Mouse (Mus musculus) stomach, embryonic 15.5 days (tissue): Measurements from ENCODE around the gene Rab17. TPM values are rescaled to one million over a fixed set of nuclear protein-coding genes. Genes with fewer than 3 reads are reported as not detected.

Experiments used
- ATAC-seq: fragments of 200-750 bp; cut with Nextera tagmentation; 2 replicates; pipeline ENCODE4 v1.8.0; 2017; ENCODE audit warnings: low read depth, moderate number of reproducible peaks, moderate TSS enrichment; ENCODE audit not compliant: insufficient read depth, low FRiP score
- H3K27ac ChIP-seq: fragments of 300-500 bp; sonication (generic); 2 replicates; pipeline ENCODE4 v1.5.1; 2015; ENCODE audit warnings: mild to moderate bottlenecking, inconsistent platforms
- H3K27me3 ChIP-seq: fragments of 300-500 bp; sonication (generic); replicated peaks from 2 replicates; pipeline ENCODE4 v1.6.1; 2015; ENCODE audit warnings: inconsistent platforms
- H3K36me3 ChIP-seq: fragments of 300-500 bp; sonication (generic); 2 replicates; pipeline ENCODE4 v1.6.1; 2015; ENCODE audit warnings: inconsistent platforms
- H3K4me1 ChIP-seq: fragments of 300-500 bp; sonication (generic); 2 replicates; pipeline ENCODE4 v1.6.1; 2015; ENCODE audit warnings: inconsistent platforms
- H3K4me2 ChIP-seq: fragments of 300-500 bp; sonication (generic); 2 replicates; pipeline ENCODE4 v1.6.1; 2015; ENCODE audit warnings: mild to moderate bottlenecking, inconsistent platforms
- H3K4me3 ChIP-seq: fragments of 300-500 bp; sonication (generic); replicated peaks from 2 replicates; pipeline ENCODE4 v1.5.1; 2015; ENCODE audit warnings: inconsistent platforms
- H3K9ac ChIP-seq: fragments of 300-500 bp; sonication (generic); 2 replicates; pipeline ENCODE4 v1.6.1; 2015; ENCODE audit warnings: inconsistent platforms
- H3K9me3 ChIP-seq: fragments of 300-500 bp; sonication (generic); 2 replicates; pipeline ENCODE4 v1.6.1; 2016; ENCODE audit warnings: inconsistent platforms
- WGBS: fragments of 180-500 bp; shearing (Covaris S2); methylation state at CpG from one replicate; pipeline ENCODE4 v1.1.7; 2015; 5-methylcytosine and 5-hydroxymethylcytosine counted together
- polyA plus RNA-seq: library from polyadenylated mRNA; unstranded; fragments of >200 nt; fragmentation: Nextera tagmentation; extraction: Ambion mirVana; gene quantifications from 2 replicates; pipeline ENCODE4 v1.2.1, GENCODE M21; 2015

Gene Rab17
- 9.5 and 14.2 TPM in 2 replicates for polyA plus RNA-seq

DNA sequence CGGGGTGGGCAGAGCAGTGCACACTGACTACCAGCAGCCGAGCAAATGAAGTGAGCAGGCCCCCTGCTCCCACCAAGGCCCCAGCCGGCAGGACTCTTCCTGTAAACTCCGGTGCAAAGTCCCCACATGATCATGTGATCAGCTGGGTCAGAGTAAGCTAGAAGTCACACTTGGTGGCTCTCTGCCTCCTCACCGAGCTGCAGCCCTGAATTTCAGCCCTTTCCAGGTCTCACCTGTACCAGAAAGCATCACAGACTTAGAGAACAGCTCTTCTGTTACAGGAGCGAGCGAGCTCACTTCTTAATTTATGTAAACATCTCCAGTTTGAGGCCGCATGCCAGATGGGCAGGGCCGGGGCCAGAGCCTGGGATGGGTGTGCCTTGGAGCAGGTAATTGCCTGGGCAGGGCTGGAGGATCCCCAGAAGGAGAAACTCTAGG lies at the start of gene Rab17:
Rab17 (minus strand) TSS at position 315 of the 438 bp plus-strand sequence.
- 14% methylated on average over 9 of the region's 9 CpGs for WGBS
- peak within 1 kb of the TSS; percentile 11; the same call in 1 of the 2 replicates for H3K4me3 ChIP-seq

DNA sequence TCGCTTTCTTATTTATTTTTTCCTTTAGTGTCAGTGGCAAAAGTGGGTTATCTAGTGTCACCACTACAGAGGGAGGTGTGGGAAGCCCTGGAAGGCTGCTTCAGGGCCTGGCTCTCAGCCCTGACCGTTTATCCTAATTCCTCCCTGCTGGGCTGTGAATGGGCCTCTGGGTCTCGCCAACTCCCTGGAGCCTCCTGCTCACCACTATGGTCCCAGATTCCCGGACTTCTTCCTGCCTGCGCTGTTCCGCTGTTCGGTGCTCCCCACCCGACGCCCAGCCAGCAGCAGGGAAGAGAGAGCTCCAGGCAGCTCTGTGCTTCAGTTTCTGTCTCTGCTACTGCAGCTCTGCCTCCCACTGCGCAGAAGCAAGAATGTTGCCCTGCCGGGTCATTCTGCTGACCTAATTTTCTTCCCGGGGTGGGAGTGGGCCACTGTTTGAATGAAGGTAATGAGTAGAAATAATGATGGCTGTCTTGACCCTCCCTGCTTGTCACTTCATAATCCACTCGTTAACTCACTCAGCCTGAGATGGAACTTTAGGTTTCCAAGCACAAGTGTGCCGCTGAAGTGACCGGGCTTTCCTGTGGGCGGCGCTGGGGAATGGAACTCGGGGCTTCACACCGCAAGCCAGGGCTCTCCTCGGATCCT lies 47.8 kb upstream of the Rab17 start:
- no peaks in the 10 kb centered on the region; the same call in 1 of the 2 replicates for H3K36me3 ChIP-seq
- H3K4me2 ChIP-seq = peak overlapping the region; percentile 22
- no peak; the same call in 1 of the 2 replicates for ATAC-seq
- no peak overlapping the region for H3K9ac ChIP-seq
- H3K27me3 ChIP-seq = no peaks in the 10 kb centered on the region
- peaks cover 14% of the 10 kb centered on the region for H3K4me1 ChIP-seq
- peak overlapping the region; percentile 48 for H3K27ac ChIP-seq
- H3K4me3 ChIP-seq = 0 out of 2 replicates have a peak overlapping the region, but pooled peaks have one; percentile 8
- H3K9me3 ChIP-seq = no peaks in the 10 kb centered on the region
- 15% methylated on average over 20 of the region's 20 CpGs for WGBS

More for the DNA sequence above, at the start of gene Rab17:
- Histone ChIP-seq H3K4me1 (peaks cover 29% of the 10 kb centered on the region), H3K27ac (peak within 1 kb of the TSS; percentile 44; the same call in 1 of the 2 replicates), H3K27me3 (no peaks in the 10 kb centered on the region), H3K36me3 (no peaks in the 10 kb centered on the region), H3K9ac (no peak within 1 kb of the TSS), H3K4me2 (peak within 1 kb of the TSS; percentile 29), H3K9me3 (no peaks in the 10 kb centered on the region)
- ATAC-seq = peak; percentile 60; the same call in 1 of the 2 replicates

- Histone ChIP-seq H3K27ac (no peak overlapping the region), H3K36me3 (no peaks in the 10 kb centered on the region; the same call in 1 of the 2 replicates), H3K4me1 (peaks cover 18% of the 10 kb centered on the region), H3K4me3 (no peak overlapping the region), H3K27me3 (no peaks in the 10 kb centered on the region), H3K4me2 (no peak overlapping the region), H3K9me3 (no peaks in the 10 kb centered on the region), H3K9ac (no peak overlapping the region)
- ATAC-seq = no peak
- WGBS = 61% methylated on average over 7 of the region's 7 CpGs
Measured at GRCm38 (mm10) chr1:91015571-91015970, 46.1 kb upstream of the Rab17 start.

DNA sequence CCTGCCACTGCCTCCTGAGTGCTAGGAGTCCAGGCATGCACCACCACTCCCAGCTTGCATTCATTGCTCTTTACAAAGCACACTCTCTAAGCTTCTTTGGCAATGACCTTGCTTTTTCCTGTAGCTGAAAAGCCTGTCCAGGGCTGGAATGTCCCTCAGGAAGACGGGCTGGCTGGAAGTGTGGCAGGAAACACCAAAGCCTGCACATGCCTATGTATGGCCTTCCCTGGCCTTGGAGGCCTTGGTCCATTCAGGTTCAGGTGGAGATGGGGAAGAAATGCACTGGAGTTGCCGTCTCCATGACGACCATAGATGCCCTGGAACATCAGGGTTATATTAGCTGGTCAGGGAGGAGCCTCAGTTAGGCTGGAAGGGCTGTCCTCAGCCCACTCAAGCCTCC lies 44.3 kb upstream of the Rab17 start:
- no peak for ATAC-seq

DNA sequence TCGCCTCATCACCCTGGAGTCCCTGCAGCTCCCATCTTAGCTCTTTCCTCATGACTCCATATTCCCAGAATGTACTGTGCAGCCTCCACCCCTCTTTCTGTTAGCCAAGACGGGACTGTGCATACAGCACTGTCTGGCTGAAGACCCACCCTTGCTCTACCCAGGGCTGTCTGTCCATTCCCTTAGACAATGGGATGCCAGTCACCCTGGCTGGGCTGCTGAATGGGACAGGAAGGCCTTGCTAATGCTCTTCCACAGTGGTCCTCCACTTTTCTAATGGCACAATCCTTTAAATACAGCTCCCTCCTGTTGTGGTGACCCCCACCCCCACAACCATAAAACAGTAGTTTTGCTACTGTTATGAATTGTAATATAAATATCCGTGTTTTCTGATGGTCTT lies 41.9 kb upstream of the Rab17 start:
- no peaks in the 10 kb centered on the region for H3K36me3 ChIP-seq
- ATAC-seq = no peak

More for the DNA sequence above, 44.3 kb upstream of the Rab17 start:
- 0 out of 2 replicates have a peak overlapping the region, but pooled peaks have one; percentile 26 for H3K27ac ChIP-seq
- H3K4me1 ChIP-seq = peaks cover 18% of the 10 kb centered on the region
- 68% methylated on average over 3 of the region's 3 CpGs for WGBS
- H3K4me3 ChIP-seq = no peak overlapping the region
- H3K4me2 ChIP-seq = no peak overlapping the region
- no peaks in the 10 kb centered on the region for H3K36me3 ChIP-seq
- no peak overlapping the region for H3K9ac ChIP-seq
- H3K27me3 ChIP-seq = no peaks in the 10 kb centered on the region
- H3K9me3 ChIP-seq = no peaks in the 10 kb centered on the region

GRCm38 (mm10) chr1:91010716-91011115 lies 41.3 kb upstream of the Rab17 start:
- Histone ChIP-seq H3K9ac (no peak overlapping the region), H3K4me1 (peaks cover 12% of the 10 kb centered on the region), H3K4me2 (no peak overlapping the region), H3K36me3 (no peaks in the 10 kb centered on the region), H3K4me3 (no peak overlapping the region), H3K27ac (no peak overlapping the region), H3K9me3 (no peaks in the 10 kb centered on the region), H3K27me3 (no peaks in the 10 kb centered on the region)
- no peak for ATAC-seq
- WGBS = 76% methylated on average over 2 of the region's 2 CpGs

More for the DNA sequence above, 41.9 kb upstream of the Rab17 start:
- no peak overlapping the region for H3K4me2 ChIP-seq
- no peak overlapping the region for H3K9ac ChIP-seq
- 79% methylated on average over 3 of the region's 3 CpGs for WGBS
- no peaks in the 10 kb centered on the region for H3K27me3 ChIP-seq
- H3K4me3 ChIP-seq = no peak overlapping the region
- peaks cover 11% of the 10 kb centered on the region for H3K4me1 ChIP-seq
- no peak overlapping the region for H3K27ac ChIP-seq
- no peaks in the 10 kb centered on the region for H3K9me3 ChIP-seq

DNA sequence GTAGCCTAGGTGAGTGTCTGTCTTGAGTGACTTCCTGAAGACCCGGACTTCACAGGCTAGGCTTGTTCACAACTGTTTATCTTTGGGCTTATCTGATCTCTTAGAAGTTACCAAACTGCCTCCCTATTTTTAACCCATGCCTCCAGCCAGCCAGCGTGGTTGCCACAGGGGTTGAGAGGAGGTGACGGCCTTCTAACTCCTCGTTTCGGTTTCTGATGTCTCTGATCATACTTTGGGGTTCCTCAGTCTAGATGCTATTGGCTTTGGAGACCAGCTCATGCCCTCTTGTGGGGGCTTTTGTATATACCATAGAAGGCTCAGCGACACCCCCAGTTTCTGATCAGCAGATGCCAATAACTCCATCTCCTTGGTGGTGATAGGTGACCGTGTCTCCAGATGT lies 40.8 kb upstream of the Rab17 start:
- Histone ChIP-seq H3K4me1 (peaks cover 10% of the 10 kb centered on the region), H3K4me2 (no peak overlapping the region), H3K36me3 (no peaks in the 10 kb centered on the region), H3K27me3 (no peaks in the 10 kb centered on the region), H3K9me3 (no peaks in the 10 kb centered on the region), H3K27ac (no peak overlapping the region), H3K4me3 (no peak overlapping the region), H3K9ac (no peak overlapping the region)
- 72% methylated on average over 7 of the region's 7 CpGs for WGBS
- no peak for ATAC-seq

DNA sequence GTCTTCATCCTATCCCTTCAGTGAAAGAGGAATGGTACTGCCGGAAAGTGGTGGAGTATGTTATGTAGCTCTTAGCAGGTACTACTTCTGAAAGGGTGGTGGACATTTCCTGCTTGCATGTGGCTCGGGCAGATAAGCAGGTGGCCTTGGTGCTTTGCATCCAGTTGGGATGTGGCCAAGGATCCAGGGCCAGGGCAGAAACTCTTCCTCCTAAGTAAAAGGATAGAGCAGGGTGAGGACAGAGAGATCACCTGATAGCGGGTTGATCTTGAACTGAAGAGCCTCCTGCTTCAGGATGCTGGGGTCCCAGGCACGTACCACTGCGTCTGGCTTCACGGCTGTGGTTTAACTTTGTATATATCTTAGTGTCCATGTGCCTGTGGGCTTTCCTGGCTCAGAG lies 39.8 kb upstream of the Rab17 start:
- no peak for ATAC-seq
- no peak overlapping the region for H3K9ac ChIP-seq
- H3K27ac ChIP-seq = no peak overlapping the region
- H3K4me1 ChIP-seq = peaks cover 10% of the 10 kb centered on the region
- no peak overlapping the region for H3K4me2 ChIP-seq
- no peaks in the 10 kb centered on the region for H3K36me3 ChIP-seq
- WGBS = 75% methylated on average over 6 of the region's 6 CpGs
- H3K9me3 ChIP-seq = no peaks in the 10 kb centered on the region
- no peak overlapping the region for H3K4me3 ChIP-seq
- H3K27me3 ChIP-seq = no peaks in the 10 kb centered on the region

DNA sequence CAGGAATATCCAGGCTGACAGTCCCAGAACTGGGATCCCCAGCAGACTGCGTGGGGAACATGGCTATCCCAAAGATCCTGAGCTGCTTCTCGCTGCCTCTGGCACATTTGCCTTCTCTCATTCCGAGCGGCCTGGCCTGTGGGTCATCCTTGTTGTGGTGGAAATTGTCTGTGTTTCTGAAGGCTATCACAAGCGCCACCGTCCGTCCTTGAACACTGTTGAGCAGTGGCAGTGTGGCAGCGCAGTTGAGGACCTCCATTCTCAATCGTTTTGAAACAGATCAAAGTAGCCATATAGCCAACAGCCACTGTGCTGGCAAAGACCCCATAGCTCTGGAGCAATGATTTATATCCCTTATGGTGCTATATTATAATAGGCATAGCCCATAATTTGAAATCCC lies 39.3 kb upstream of the Rab17 start:
- peaks cover 10% of the 10 kb centered on the region for H3K4me1 ChIP-seq
- H3K9ac ChIP-seq = no peak overlapping the region
- no peak overlapping the region for H3K4me3 ChIP-seq
- no peaks in the 10 kb centered on the region for H3K36me3 ChIP-seq
- H3K27me3 ChIP-seq = no peaks in the 10 kb centered on the region
- 86% methylated on average over 9 of the region's 9 CpGs for WGBS
- no peak for ATAC-seq
- H3K27ac ChIP-seq = no peak overlapping the region
- no peak overlapping the region for H3K4me2 ChIP-seq
- H3K9me3 ChIP-seq = no peaks in the 10 kb centered on the region

GRCm38 (mm10) chr1:91008147-91008682 lies 38.8 kb upstream of the Rab17 start:
- peaks cover 10% of the 10 kb centered on the region for H3K4me1 ChIP-seq
- H3K9me3 ChIP-seq = no peaks in the 10 kb centered on the region
- no peak for ATAC-seq
- no peak overlapping the region for H3K4me2 ChIP-seq
- H3K4me3 ChIP-seq = no peak overlapping the region
- no peak overlapping the region for H3K27ac ChIP-seq
- H3K9ac ChIP-seq = no peak overlapping the region
- no peaks in the 10 kb centered on the region for H3K27me3 ChIP-seq
- 87% methylated on average over 14 of the region's 14 CpGs for WGBS
- H3K36me3 ChIP-seq = no peaks in the 10 kb centered on the region

GRCm38 (mm10) chr1:91006708-91007107 lies 37.2 kb upstream of the Rab17 start:
- H3K9ac ChIP-seq = no peak overlapping the region
- H3K27me3 ChIP-seq = no peaks in the 10 kb centered on the region
- ATAC-seq = no peak
- H3K4me2 ChIP-seq = peak overlapping the region; percentile 19; the same call in 1 of the 2 replicates
- H3K9me3 ChIP-seq = no peaks in the 10 kb centered on the region
- 61% methylated on average over 9 of the region's 9 CpGs for WGBS
- no peak overlapping the region for H3K4me3 ChIP-seq
- H3K36me3 ChIP-seq = no peaks in the 10 kb centered on the region
- H3K27ac ChIP-seq = no peak overlapping the region
- peaks cover 4% of the 10 kb centered on the region; the same call in 1 of the 2 replicates for H3K4me1 ChIP-seq

GRCm38 (mm10) chr1:91006037-91006436 lies 36.6 kb upstream of the Rab17 start:
- Histone ChIP-seq H3K27ac (no peak overlapping the region), H3K9me3 (no peaks in the 10 kb centered on the region), H3K4me3 (no peak overlapping the region), H3K9ac (no peak overlapping the region), H3K4me2 (no peak overlapping the region), H3K36me3 (no peaks in the 10 kb centered on the region), H3K4me1 (peaks cover 4% of the 10 kb centered on the region; the same call in 1 of the 2 replicates), H3K27me3 (no peaks in the 10 kb centered on the region)
- 41% methylated on average over 5 of the region's 5 CpGs for WGBS
- ATAC-seq = no peak
